Mouse (Mus musculus): ENCODE results near the gene Crhr1. TPM values are rescaled to one million over a fixed set of nuclear protein-coding genes. Genes with fewer than 3 reads are reported as not detected.

Crhr1 gene
- polyA plus RNA-seq (2014; fragmentation: Nextera tagmentation; extraction: Ambion mirVana) = 0.24 TPM in 1 of 2 replicates, not detected in the other

DNA sequence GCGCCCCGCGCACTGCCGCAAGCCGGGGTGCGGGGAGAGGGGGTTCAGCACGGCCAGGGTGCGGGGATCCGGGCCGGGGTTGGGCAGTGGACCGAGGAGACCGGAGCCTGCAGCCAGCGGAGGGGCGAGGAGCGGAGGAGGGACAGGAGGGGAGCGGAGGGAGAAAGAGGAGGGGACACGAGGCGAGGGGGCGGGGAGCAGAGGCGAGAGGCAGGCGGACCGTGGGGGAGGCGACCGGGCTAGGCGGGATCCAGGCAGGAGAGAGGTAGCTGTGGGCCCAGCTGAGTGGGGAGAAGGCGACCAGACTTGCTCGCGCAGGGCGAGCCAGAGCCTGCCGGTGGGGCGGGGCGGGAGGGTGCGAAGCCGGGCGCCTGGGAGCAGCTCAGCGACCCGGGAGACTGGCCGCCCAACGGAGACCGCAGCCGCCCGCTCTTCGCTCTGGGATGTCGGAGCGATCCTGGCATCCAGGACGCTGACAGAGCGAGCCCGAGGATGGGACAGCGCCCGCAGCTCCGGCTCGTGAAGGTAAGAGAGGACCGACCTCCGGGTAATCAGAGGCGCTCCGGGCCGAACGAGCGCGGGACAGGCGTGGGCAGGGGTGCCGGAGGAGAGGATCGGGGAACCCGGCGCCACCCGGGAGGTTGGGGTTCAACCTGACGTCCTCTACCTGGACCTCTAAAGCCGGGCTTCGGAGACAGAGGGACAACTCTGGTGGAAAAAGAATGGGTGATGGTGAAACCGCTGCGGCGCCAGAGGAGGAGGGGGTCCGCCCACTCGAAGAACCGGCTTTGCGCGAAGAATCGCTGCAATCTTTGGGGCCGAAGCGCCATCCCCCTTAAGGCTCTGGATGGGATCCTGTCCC, at the start of gene Crhr1:
TSS of gene Crhr1 (plus strand) at position 276 of the 862 bp plus-strand sequence.
- Histone ChIP-seq H3K9me3 (ENCODE audit: control insufficient read depth, low read length) (no peaks in the 10 kb centered on the region), H3K27me3 (ENCODE audit: control insufficient read depth, insufficient read depth, low read length) (peaks cover 51% of the 10 kb centered on the region), H3K4me2 (ENCODE audit: low read depth, low read length, severe bottlenecking) (peak within 1 kb of the TSS; percentile 99), H3K9ac (ENCODE audit: low read length) (peak within 1 kb of the TSS; percentile 62), H3K4me1 (replicated peaks; ENCODE audit: control insufficient read depth, insufficient read depth, low read length) (peaks cover 6% of the 10 kb centered on the region; the same call in 1 of the 2 replicates), H3K4me3 (ENCODE audit: low read depth, low read length) (peak within 1 kb of the TSS; percentile 51), H3K27ac (ENCODE audit: low read depth, low read length) (no peak within 1 kb of the TSS), H3K36me3 (ENCODE audit: control insufficient read depth, insufficient read depth, low read length) (no peaks in the 10 kb centered on the region)
- under 1% methylated on average over 75 of the region's 80 CpGs for WGBS
- ATAC-seq (replicated peaks; ENCODE audit: low FRiP score) = peak; percentile 72
- DNase-seq (ENCODE audit: low spot score) = peak; percentile 82

DNA sequence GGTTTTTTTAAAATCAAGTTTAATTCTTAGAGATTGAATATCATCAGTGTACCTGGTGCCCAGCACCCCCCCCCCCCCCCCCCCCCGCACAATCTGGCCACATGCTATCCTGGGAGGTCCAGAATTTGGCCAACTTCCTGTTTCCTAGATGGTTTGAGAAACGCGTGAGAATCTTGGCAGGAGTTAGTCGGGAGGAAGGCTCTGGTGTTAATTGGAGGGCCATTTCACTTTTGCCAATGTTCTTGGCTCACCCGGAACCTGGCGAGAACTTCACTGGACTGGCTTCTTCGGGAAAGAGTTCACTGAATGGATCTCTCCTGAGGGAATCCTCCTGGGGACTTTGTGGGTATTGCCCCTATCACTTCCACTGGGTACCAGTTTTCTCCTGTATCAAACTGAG, 49.4 kb upstream of the Crhr1 start:
- Histone ChIP-seq H3K9ac (ENCODE audit: low read length) (no peak overlapping the region), H3K27me3 (ENCODE audit: control insufficient read depth, insufficient read depth, low read length) (no peaks in the 10 kb centered on the region), H3K4me2 (ENCODE audit: low read depth, low read length, severe bottlenecking) (no peak overlapping the region), H3K27ac (ENCODE audit: low read depth, low read length) (no peak overlapping the region), H3K36me3 (ENCODE audit: control insufficient read depth, insufficient read depth, low read length) (no peaks in the 10 kb centered on the region), H3K4me1 (replicated peaks; ENCODE audit: control insufficient read depth, insufficient read depth, low read length) (no peaks in the 10 kb centered on the region), H3K9me3 (ENCODE audit: control insufficient read depth, low read length) (no peaks in the 10 kb centered on the region), H3K4me3 (ENCODE audit: low read depth, low read length) (no peak overlapping the region)
- no peak for DNase-seq (ENCODE audit: low spot score)
- 92% methylated on average over 6 of the region's 7 CpGs for WGBS
- no peak for ATAC-seq (replicated peaks; ENCODE audit: low FRiP score)

DNA sequence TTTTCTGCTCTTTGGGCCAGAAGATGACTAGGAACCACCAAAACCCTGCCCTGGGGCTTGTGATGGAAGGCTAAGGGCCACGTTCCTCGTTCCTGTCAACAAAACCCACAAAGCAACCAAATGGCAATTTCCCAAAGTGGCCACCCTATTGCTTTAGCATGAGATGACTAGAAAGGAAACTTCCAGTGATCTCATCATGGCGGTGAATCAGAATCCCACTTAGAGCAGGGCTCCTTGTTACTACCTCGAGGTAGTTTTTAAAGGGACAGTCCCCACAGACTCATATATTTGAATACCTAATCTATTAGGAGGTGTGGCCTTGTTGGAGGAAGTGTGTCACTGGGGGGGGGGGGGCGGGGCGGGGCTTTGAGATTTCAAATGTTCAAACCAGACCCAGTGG, 48.9 kb upstream of the Crhr1 start:
- no peak overlapping the region for H3K27ac ChIP-seq (ENCODE audit: low read depth, low read length)
- 81% methylated on average over 6 of the region's 6 CpGs for WGBS
- no peaks in the 10 kb centered on the region for H3K9me3 ChIP-seq (ENCODE audit: control insufficient read depth, low read length)
- H3K4me1 ChIP-seq (replicated peaks; ENCODE audit: control insufficient read depth, insufficient read depth, low read length) = peaks cover 2% of the 10 kb centered on the region; the same call in 1 of the 2 replicates
- H3K36me3 ChIP-seq (ENCODE audit: control insufficient read depth, insufficient read depth, low read length) = no peaks in the 10 kb centered on the region
- no peaks in the 10 kb centered on the region for H3K27me3 ChIP-seq (ENCODE audit: control insufficient read depth, insufficient read depth, low read length)
- H3K4me2 ChIP-seq (ENCODE audit: low read depth, low read length, severe bottlenecking) = no peak overlapping the region
- ATAC-seq (replicated peaks; ENCODE audit: low FRiP score) (no peak), DNase-seq (ENCODE audit: low spot score) (no peak)
- H3K4me3 ChIP-seq (ENCODE audit: low read depth, low read length) = no peak overlapping the region
- H3K9ac ChIP-seq (ENCODE audit: low read length) = no peak overlapping the region

DNA sequence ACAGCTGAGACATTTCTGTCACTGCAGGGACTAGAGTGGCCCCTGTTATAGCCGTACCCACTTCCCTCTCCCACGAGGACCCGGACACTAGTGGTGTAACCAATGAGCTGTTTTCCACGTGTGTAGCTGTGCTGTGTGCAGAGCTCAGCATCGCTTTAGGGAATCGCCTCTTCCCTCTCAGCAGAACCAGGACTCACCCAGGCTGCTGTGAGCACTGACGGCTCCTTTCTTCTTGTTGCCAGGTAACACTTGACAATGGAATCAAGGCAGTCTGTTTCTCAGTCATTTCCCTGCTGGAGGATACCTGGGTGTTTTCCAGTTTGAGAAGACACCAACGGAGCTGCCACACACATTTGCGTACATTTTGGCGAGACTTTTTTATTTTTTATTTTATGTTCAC, 44.1 kb upstream of the Crhr1 start:
- no peak for ATAC-seq (replicated peaks; ENCODE audit: low FRiP score)
- WGBS = 53% methylated on average over 10 of the region's 10 CpGs

DNA sequence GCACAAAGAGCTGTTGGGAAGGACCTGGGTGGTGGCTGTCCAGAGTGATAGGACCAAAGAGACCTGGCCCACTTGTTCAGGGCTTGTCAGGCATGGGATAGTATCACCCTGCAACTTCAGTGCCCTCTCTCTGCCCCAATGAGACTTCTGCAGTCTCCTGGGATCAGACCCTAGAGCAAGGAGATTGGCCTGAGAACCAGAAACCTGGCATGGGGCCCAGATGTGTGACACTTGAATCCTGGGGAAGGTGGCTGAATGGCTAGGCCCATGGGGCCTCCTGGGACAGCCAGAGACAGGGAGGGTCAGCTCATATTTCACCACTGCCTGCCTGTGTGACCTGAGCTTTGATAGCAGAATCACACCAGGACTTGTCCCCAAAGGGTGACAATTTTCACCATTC, 41.9 kb upstream of the Crhr1 start:
- Histone ChIP-seq H3K9me3 (ENCODE audit: control insufficient read depth, low read length) (no peaks in the 10 kb centered on the region), H3K4me3 (ENCODE audit: low read depth, low read length) (no peak overlapping the region), H3K27me3 (ENCODE audit: control insufficient read depth, insufficient read depth, low read length) (no peaks in the 10 kb centered on the region), H3K4me2 (ENCODE audit: low read depth, low read length, severe bottlenecking) (no peak overlapping the region), H3K27ac (ENCODE audit: low read depth, low read length) (no peak overlapping the region), H3K9ac (ENCODE audit: low read length) (no peak overlapping the region), H3K4me1 (replicated peaks; ENCODE audit: control insufficient read depth, insufficient read depth, low read length) (peaks cover 2% of the 10 kb centered on the region; the same call in 1 of the 2 replicates), H3K36me3 (ENCODE audit: control insufficient read depth, insufficient read depth, low read length) (no peaks in the 10 kb centered on the region)
- no peak for DNase-seq (ENCODE audit: low spot score)
- no peak for ATAC-seq (replicated peaks; ENCODE audit: low FRiP score)

More for the DNA sequence above, 44.1 kb upstream of the Crhr1 start:
- no peak overlapping the region for H3K4me3 ChIP-seq (ENCODE audit: low read depth, low read length)
- H3K9me3 ChIP-seq (ENCODE audit: control insufficient read depth, low read length) = no peaks in the 10 kb centered on the region
- no peaks in the 10 kb centered on the region for H3K27me3 ChIP-seq (ENCODE audit: control insufficient read depth, insufficient read depth, low read length)
- H3K4me2 ChIP-seq (ENCODE audit: low read depth, low read length, severe bottlenecking) = no peak overlapping the region
- no peak for DNase-seq (ENCODE audit: low spot score)
- H3K36me3 ChIP-seq (ENCODE audit: control insufficient read depth, insufficient read depth, low read length) = no peaks in the 10 kb centered on the region
- peaks cover 2% of the 10 kb centered on the region; the same call in 1 of the 2 replicates for H3K4me1 ChIP-seq (replicated peaks; ENCODE audit: control insufficient read depth, insufficient read depth, low read length)
- H3K9ac ChIP-seq (ENCODE audit: low read length) = no peak overlapping the region
- no peak overlapping the region for H3K27ac ChIP-seq (ENCODE audit: low read depth, low read length)

DNA sequence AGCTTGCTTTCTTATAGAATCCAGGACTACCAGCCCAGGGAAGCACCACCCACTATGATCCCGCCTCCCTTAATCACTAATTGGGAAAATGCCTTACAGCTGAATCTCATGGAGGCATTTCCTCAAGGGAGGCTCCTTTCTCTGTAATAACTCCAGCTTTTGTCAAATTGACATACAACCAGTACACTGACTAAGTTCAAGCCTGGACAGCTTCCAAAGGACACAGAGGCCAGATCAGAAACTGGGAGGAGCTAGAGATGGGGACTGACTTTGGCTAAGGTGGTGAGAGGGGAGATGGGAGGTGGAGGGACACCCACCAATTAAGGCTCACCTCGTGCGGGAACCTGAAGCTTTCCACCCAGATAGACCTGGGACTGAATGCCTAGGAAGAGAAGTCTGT, 37.5 kb upstream of the Crhr1 start:
- Histone ChIP-seq H3K27ac (ENCODE audit: low read depth, low read length) (no peak overlapping the region), H3K4me3 (ENCODE audit: low read depth, low read length) (no peak overlapping the region), H3K27me3 (ENCODE audit: control insufficient read depth, insufficient read depth, low read length) (no peaks in the 10 kb centered on the region), H3K36me3 (ENCODE audit: control insufficient read depth, insufficient read depth, low read length) (no peaks in the 10 kb centered on the region), H3K9ac (ENCODE audit: low read length) (no peak overlapping the region), H3K9me3 (ENCODE audit: control insufficient read depth, low read length) (no peaks in the 10 kb centered on the region), H3K4me1 (replicated peaks; ENCODE audit: control insufficient read depth, insufficient read depth, low read length) (no peaks in the 10 kb centered on the region), H3K4me2 (ENCODE audit: low read depth, low read length, severe bottlenecking) (no peak overlapping the region)
- 69% methylated on average over 3 of the region's 3 CpGs for WGBS
- DNase-seq (ENCODE audit: low spot score) (no peak), ATAC-seq (replicated peaks; ENCODE audit: low FRiP score) (no peak)

DNA sequence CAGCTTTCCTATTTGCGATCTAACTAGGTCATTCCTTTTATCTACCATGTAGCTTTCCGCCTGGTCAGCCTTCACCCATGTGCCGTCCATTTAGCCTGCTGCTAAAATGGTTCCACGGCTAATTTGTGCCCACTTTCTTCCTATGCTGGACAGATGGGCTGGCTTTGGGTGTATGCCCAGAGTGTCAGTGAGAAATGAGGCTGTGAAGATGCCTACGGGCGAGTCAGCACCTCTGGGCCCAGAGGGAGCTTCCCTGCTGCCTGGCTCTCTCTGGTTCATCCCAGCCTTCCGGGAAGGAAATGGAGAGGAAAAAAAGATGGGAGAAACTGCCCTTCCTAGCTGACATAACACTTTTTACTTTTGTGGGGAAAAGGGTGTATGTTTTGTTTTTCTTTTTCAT, 36.1 kb upstream of the Crhr1 start:
- H3K4me1 ChIP-seq (replicated peaks; ENCODE audit: control insufficient read depth, insufficient read depth, low read length) = no peaks in the 10 kb centered on the region
- H3K9ac ChIP-seq (ENCODE audit: low read length) = no peak overlapping the region
- no peaks in the 10 kb centered on the region for H3K36me3 ChIP-seq (ENCODE audit: control insufficient read depth, insufficient read depth, low read length)
- H3K9me3 ChIP-seq (ENCODE audit: control insufficient read depth, low read length) = no peaks in the 10 kb centered on the region
- no peak overlapping the region for H3K27ac ChIP-seq (ENCODE audit: low read depth, low read length)
- no peak overlapping the region for H3K4me3 ChIP-seq (ENCODE audit: low read depth, low read length)
- H3K27me3 ChIP-seq (ENCODE audit: control insufficient read depth, insufficient read depth, low read length) = no peaks in the 10 kb centered on the region
- ATAC-seq (replicated peaks; ENCODE audit: low FRiP score) = no peak
- WGBS = 90% methylated on average over 7 of the region's 7 CpGs
- no peak overlapping the region for H3K4me2 ChIP-seq (ENCODE audit: low read depth, low read length, severe bottlenecking)
- DNase-seq (ENCODE audit: low spot score) = no peak

DNA sequence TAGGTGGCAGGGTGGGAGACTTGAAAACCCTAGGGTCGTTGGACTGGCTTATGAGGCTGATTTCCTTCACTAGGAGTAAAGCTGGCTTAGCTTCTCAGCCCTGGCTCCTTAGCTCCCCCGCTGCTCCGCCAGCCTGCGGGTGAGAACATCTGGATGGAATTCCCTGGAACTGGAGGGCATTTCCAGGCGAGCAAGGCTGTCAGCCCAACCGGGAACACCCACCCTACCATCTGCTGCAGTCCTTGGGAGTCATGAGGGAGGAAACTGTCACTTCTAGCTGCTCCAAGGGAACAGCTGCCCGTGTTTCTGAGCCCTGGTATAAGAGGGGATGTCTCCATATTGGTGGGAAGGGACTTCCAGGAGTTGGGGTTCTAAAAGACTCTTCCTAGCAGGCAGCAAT, 33.1 kb upstream of the Crhr1 start:
- no peaks in the 10 kb centered on the region for H3K9me3 ChIP-seq (ENCODE audit: control insufficient read depth, low read length)
- no peak overlapping the region for H3K9ac ChIP-seq (ENCODE audit: low read length)
- WGBS = 44% methylated on average over 7 of the region's 7 CpGs
- no peak overlapping the region for H3K27ac ChIP-seq (ENCODE audit: low read depth, low read length)
- ATAC-seq (replicated peaks; ENCODE audit: low FRiP score) (no peak), DNase-seq (ENCODE audit: low spot score) (no peak)
- no peaks in the 10 kb centered on the region for H3K36me3 ChIP-seq (ENCODE audit: control insufficient read depth, insufficient read depth, low read length)
- no peaks in the 10 kb centered on the region for H3K27me3 ChIP-seq (ENCODE audit: control insufficient read depth, insufficient read depth, low read length)
- H3K4me1 ChIP-seq (replicated peaks; ENCODE audit: control insufficient read depth, insufficient read depth, low read length) = no peaks in the 10 kb centered on the region; the same call in 1 of the 2 replicates
- no peak overlapping the region for H3K4me3 ChIP-seq (ENCODE audit: low read depth, low read length)
- H3K4me2 ChIP-seq (ENCODE audit: low read depth, low read length, severe bottlenecking) = no peak overlapping the region

DNA sequence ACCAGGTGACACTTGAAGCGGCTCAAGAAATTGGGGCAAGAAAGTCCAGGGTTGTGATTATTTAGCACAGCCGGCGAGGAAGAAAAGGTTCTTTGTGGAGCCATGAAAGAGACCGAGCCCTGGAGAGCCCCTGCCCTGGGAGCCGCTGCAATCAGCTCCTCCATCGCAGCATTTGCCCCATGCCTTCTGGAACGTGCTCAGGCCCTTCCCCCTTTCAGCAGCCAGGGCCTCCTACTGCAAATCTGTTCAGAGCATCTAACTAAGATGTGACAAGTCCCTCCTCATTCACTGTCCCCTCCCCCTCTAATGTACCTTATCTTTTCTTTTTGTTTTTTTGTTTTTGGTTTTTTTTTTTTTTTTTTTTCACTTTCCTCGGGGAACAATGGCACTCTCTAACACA, 30.0 kb upstream of the Crhr1 start:
- WGBS = 16% methylated on average over 8 of the region's 8 CpGs
- H3K27me3 ChIP-seq (ENCODE audit: control insufficient read depth, insufficient read depth, low read length) = no peaks in the 10 kb centered on the region
- H3K4me3 ChIP-seq (ENCODE audit: low read depth, low read length) = no peak overlapping the region
- no peaks in the 10 kb centered on the region for H3K9me3 ChIP-seq (ENCODE audit: control insufficient read depth, low read length)
- H3K4me1 ChIP-seq (replicated peaks; ENCODE audit: control insufficient read depth, insufficient read depth, low read length) = no peaks in the 10 kb centered on the region; the same call in 1 of the 2 replicates
- H3K27ac ChIP-seq (ENCODE audit: low read depth, low read length) = no peak overlapping the region
- ATAC-seq (replicated peaks; ENCODE audit: low FRiP score) (no peak), DNase-seq (ENCODE audit: low spot score) (peak; percentile 56)
- no peak overlapping the region; the same call in 1 of the 2 replicates for H3K9ac ChIP-seq (ENCODE audit: low read length)
- H3K36me3 ChIP-seq (ENCODE audit: control insufficient read depth, insufficient read depth, low read length) = no peaks in the 10 kb centered on the region
- H3K4me2 ChIP-seq (ENCODE audit: low read depth, low read length, severe bottlenecking) = no peak overlapping the region
